Mouse (Mus musculus): ENCODE measurements at regions not wholly inside any gene's neighbourhood (a gene's known extent, or its start where the extent isn't known, plus 50 kb on each side); places are given as distances from the start of the nearest gene placed in this dataset.
"Not testable (repeated sequence)": the region's sequence is repeated elsewhere in the genome, so short reads cannot be mapped to it uniquely, and the experiment has no call there.

- no peak for DNase-seq
Measured at GRCm38 (mm10) chr11:20390622-20391021, 58.1 kb upstream of the Slc1a4 start.

- not testable (repeated sequence) for DNase-seq
Measured at GRCm38 (mm10) chr11:20393302-20393701, 60.8 kb upstream of the Slc1a4 start.

GRCm38 (mm10) chr11:20393807-20394206, 61.3 kb upstream of the Slc1a4 start:
- DNase-seq, result not testable (repeated sequence)

- no peak for DNase-seq
Measured at GRCm38 (mm10) chr11:20395848-20396203, 63.3 kb upstream of the Slc1a4 start.

- peak; percentile 19 for DNase-seq
Measured at GRCm38 (mm10) chr11:20396204-20396848, 63.8 kb upstream of the Slc1a4 start.

- DNase-seq, result no peak
Measured at GRCm38 (mm10) chr11:20396884-20397283, 64.4 kb upstream of the Slc1a4 start.

- peak; percentile 82 for DNase-seq
Measured at GRCm38 (mm10) chr11:20400302-20401234, 68.1 kb upstream of the Slc1a4 start.

- DNase-seq, result no peak
Measured at GRCm38 (mm10) chr11:20403456-20403855, 70.9 kb upstream of the Slc1a4 start.

GRCm38 (mm10) chr11:20404476-20404875, 72.0 kb upstream of the Slc1a4 start:
- DNase-seq, result no peak

- no peak for DNase-seq
Measured at GRCm38 (mm10) chr11:20418141-20418540, 85.6 kb upstream of the Slc1a4 start.

- no peak for DNase-seq
Measured at GRCm38 (mm10) chr11:20420876-20421275, 88.4 kb upstream of the Slc1a4 start.

- no peak for DNase-seq
Measured at GRCm38 (mm10) chr11:20436057-20436456, 103.5 kb upstream of the Slc1a4 start.

- DNase-seq, result no peak
Measured at GRCm38 (mm10) chr11:20442476-20442875, 100.6 kb upstream of the Sertad2 start.

- no peak for DNase-seq
Measured at GRCm38 (mm10) chr11:20445061-20445902, 97.8 kb upstream of the Sertad2 start.

GRCm38 (mm10) chr11:20445903-20446264, 97.2 kb upstream of the Sertad2 start:
- DNase-seq, result peak; percentile 66

GRCm38 (mm10) chr11:20452901-20453300, 90.2 kb upstream of the Sertad2 start:
- DNase-seq, result no peak

- DNase-seq, result no peak
Measured at GRCm38 (mm10) chr11:20453786-20454185, 89.3 kb upstream of the Sertad2 start.

- DNase-seq, result peak; percentile 84
Measured at GRCm38 (mm10) chr11:20455085-20455864, 87.8 kb upstream of the Sertad2 start.

- peak; percentile 25 for DNase-seq
Measured at GRCm38 (mm10) chr11:20455865-20456648, 87.0 kb upstream of the Sertad2 start.

GRCm38 (mm10) chr11:20459140-20459539, 83.9 kb upstream of the Sertad2 start:
- no peak for DNase-seq

- no peak for DNase-seq
Measured at GRCm38 (mm10) chr11:20460501-20460921, 82.5 kb upstream of the Sertad2 start.

- DNase-seq, result no peak
Measured at GRCm38 (mm10) chr11:20462076-20462475, 81.0 kb upstream of the Sertad2 start.
